Mouse (Mus musculus): ENCODE data around the gene Prkar2a. TPM values are rescaled to one million over a fixed set of nuclear protein-coding genes. Genes with fewer than 3 reads are reported as not detected.
A peak's percentile ranks its signal among the peaks of the same experiment; 100 is the strongest.

Prkar2a gene
- polyA plus RNA-seq, 1 experiment from 2014 or later, result 45.0 TPM

- 79% methylated on average over 9 of the region's 9 CpGs for WGBS
- Histone ChIP-seq H3K27me3 (ENCODE audit: control insufficient read depth, insufficient read depth, low read length) (no peaks in the 10 kb centered on the region), H3K9ac (ENCODE audit: low read depth, low read length) (no peak overlapping the region), H3K9me3 (ENCODE audit: control insufficient read depth, low read length) (no peaks in the 10 kb centered on the region), H3K4me1 (replicated peaks; ENCODE audit: control insufficient read depth, insufficient read depth, low read length) (no peaks in the 10 kb centered on the region), H3K4me3 (ENCODE audit: low read depth, low read length) (no peak overlapping the region), H3K36me3 (ENCODE audit: control insufficient read depth, insufficient read depth, low read length) (no peaks in the 10 kb centered on the region), H3K27ac (ENCODE audit: low read depth, low read length) (no peak overlapping the region), H3K4me2 (replicated peaks; ENCODE audit: low read depth, low read length) (no peak overlapping the region)
- DNase-seq (ENCODE audit: low spot score), result no peak
- no peak for ATAC-seq (ENCODE audit: low FRiP score)
Measured at GRCm38 (mm10) chr9:108688451-108688850, 663 bp upstream of the Prkar2a start.

GRCm38 (mm10) chr9:108689993-108690392 lies 879 bp downstream of the Prkar2a start:
- Histone ChIP-seq H3K9me3 (ENCODE audit: control insufficient read depth, low read length) (no peaks in the 10 kb centered on the region), H3K4me2 (replicated peaks; ENCODE audit: low read depth, low read length) (no peak overlapping the region), H3K36me3 (ENCODE audit: control insufficient read depth, insufficient read depth, low read length) (no peaks in the 10 kb centered on the region), H3K4me1 (replicated peaks; ENCODE audit: control insufficient read depth, insufficient read depth, low read length) (no peaks in the 10 kb centered on the region), H3K27ac (ENCODE audit: low read depth, low read length) (no peak overlapping the region), H3K9ac (ENCODE audit: low read depth, low read length) (no peak overlapping the region), H3K27me3 (ENCODE audit: control insufficient read depth, insufficient read depth, low read length) (no peaks in the 10 kb centered on the region; the same call in 1 of the 2 replicates), H3K4me3 (ENCODE audit: low read depth, low read length) (no peak overlapping the region)
- DNase-seq (ENCODE audit: low spot score), result no peak
- WGBS, result 72% methylated on average over 1 of the region's 1 CpGs
- ATAC-seq (ENCODE audit: low FRiP score), result no peak

GRCm38 (mm10) chr9:108690914-108691313 lies 1.8 kb downstream of the Prkar2a start:
- no peak overlapping the region for H3K4me3 ChIP-seq (ENCODE audit: low read depth, low read length)
- H3K36me3 ChIP-seq (ENCODE audit: control insufficient read depth, insufficient read depth, low read length), result no peaks in the 10 kb centered on the region
- H3K27ac ChIP-seq (ENCODE audit: low read depth, low read length), result no peak overlapping the region
- no peak overlapping the region for H3K9ac ChIP-seq (ENCODE audit: low read depth, low read length)
- no peaks in the 10 kb centered on the region; the same call in 1 of the 2 replicates for H3K27me3 ChIP-seq (ENCODE audit: control insufficient read depth, insufficient read depth, low read length)
- ATAC-seq (ENCODE audit: low FRiP score) (no peak), DNase-seq (ENCODE audit: low spot score) (no peak)
- no peaks in the 10 kb centered on the region for H3K4me1 ChIP-seq (replicated peaks; ENCODE audit: control insufficient read depth, insufficient read depth, low read length)
- H3K4me2 ChIP-seq (replicated peaks; ENCODE audit: low read depth, low read length), result no peak overlapping the region
- 85% methylated on average over 6 of the region's 6 CpGs for WGBS
- no peaks in the 10 kb centered on the region for H3K9me3 ChIP-seq (ENCODE audit: control insufficient read depth, low read length)

GRCm38 (mm10) chr9:108691371-108691770 lies 2.3 kb downstream of the Prkar2a start:
- WGBS, result 68% methylated on average over 8 of the region's 8 CpGs

GRCm38 (mm10) chr9:108691846-108692225 lies 2.7 kb downstream of the Prkar2a start:
- peak; percentile 94 for DNase-seq (ENCODE audit: low spot score)
- H3K9ac ChIP-seq (ENCODE audit: low read depth, low read length), result peak overlapping the region; percentile 77
- H3K4me3 ChIP-seq (ENCODE audit: low read depth, low read length), result peak overlapping the region; percentile 78
- 1% methylated on average over 18 of the region's 42 CpGs for WGBS
- H3K4me1 ChIP-seq (replicated peaks; ENCODE audit: control insufficient read depth, insufficient read depth, low read length), result no peaks in the 10 kb centered on the region
- no peaks in the 10 kb centered on the region for H3K9me3 ChIP-seq (ENCODE audit: control insufficient read depth, low read length)
- H3K27me3 ChIP-seq (ENCODE audit: control insufficient read depth, insufficient read depth, low read length), result no peaks in the 10 kb centered on the region; the same call in 1 of the 2 replicates
- H3K36me3 ChIP-seq (ENCODE audit: control insufficient read depth, insufficient read depth, low read length), result no peaks in the 10 kb centered on the region
- peak overlapping the region; percentile 97 for H3K4me2 ChIP-seq (replicated peaks; ENCODE audit: low read depth, low read length)
- ATAC-seq (ENCODE audit: low FRiP score), result peak; percentile 85
- peak overlapping the region; percentile 72 for H3K27ac ChIP-seq (ENCODE audit: low read depth, low read length)

More at GRCm38 (mm10) chr9:108691371-108691770, 2.3 kb downstream of the Prkar2a start:
- Histone ChIP-seq H3K36me3 (ENCODE audit: control insufficient read depth, insufficient read depth, low read length) (no peaks in the 10 kb centered on the region), H3K27ac (ENCODE audit: low read depth, low read length) (no peak overlapping the region), H3K4me3 (ENCODE audit: low read depth, low read length) (peak overlapping the region; percentile 78; the same call in 1 of the 2 replicates), H3K9me3 (ENCODE audit: control insufficient read depth, low read length) (no peaks in the 10 kb centered on the region), H3K4me2 (replicated peaks; ENCODE audit: low read depth, low read length) (peak overlapping the region; percentile 97), H3K27me3 (ENCODE audit: control insufficient read depth, insufficient read depth, low read length) (no peaks in the 10 kb centered on the region; the same call in 1 of the 2 replicates), H3K4me1 (replicated peaks; ENCODE audit: control insufficient read depth, insufficient read depth, low read length) (no peaks in the 10 kb centered on the region), H3K9ac (ENCODE audit: low read depth, low read length) (no peak overlapping the region; the same call in 1 of the 2 replicates)
- no peak for ATAC-seq (ENCODE audit: low FRiP score)
- DNase-seq (ENCODE audit: low spot score), result no peak

GRCm38 (mm10) chr9:108692226-108693041 lies 3.3 kb downstream of the Prkar2a start:
- under 1% methylated on average over 90 of the region's 92 CpGs for WGBS
- peak overlapping the region; percentile 72 for H3K27ac ChIP-seq (ENCODE audit: low read depth, low read length)
- ATAC-seq (ENCODE audit: low FRiP score) (peak; percentile 65), DNase-seq (ENCODE audit: low spot score) (peak; percentile 76)
- H3K4me1 ChIP-seq (replicated peaks; ENCODE audit: control insufficient read depth, insufficient read depth, low read length), result no peaks in the 10 kb centered on the region
- H3K27me3 ChIP-seq (ENCODE audit: control insufficient read depth, insufficient read depth, low read length), result no peaks in the 10 kb centered on the region; the same call in 1 of the 2 replicates
- peak overlapping the region; percentile 77 for H3K9ac ChIP-seq (ENCODE audit: low read depth, low read length)
- H3K4me2 ChIP-seq (replicated peaks; ENCODE audit: low read depth, low read length), result peak overlapping the region; percentile 97
- H3K36me3 ChIP-seq (ENCODE audit: control insufficient read depth, insufficient read depth, low read length), result no peaks in the 10 kb centered on the region
- peak overlapping the region; percentile 78 for H3K4me3 ChIP-seq (ENCODE audit: low read depth, low read length)
- H3K9me3 ChIP-seq (ENCODE audit: control insufficient read depth, low read length), result no peaks in the 10 kb centered on the region

GRCm38 (mm10) chr9:108693946-108694345 lies 4.8 kb downstream of the Prkar2a start:
- H3K9ac ChIP-seq (ENCODE audit: low read depth, low read length), result no peak overlapping the region
- no peak overlapping the region for H3K4me2 ChIP-seq (replicated peaks; ENCODE audit: low read depth, low read length)
- 73% methylated on average over 4 of the region's 4 CpGs for WGBS

GRCm38 (mm10) chr9:108694533-108694932 lies 5.4 kb downstream of the Prkar2a start:
- Histone ChIP-seq H3K36me3 (ENCODE audit: control insufficient read depth, insufficient read depth, low read length) (no peaks in the 10 kb centered on the region), H3K4me1 (replicated peaks; ENCODE audit: control insufficient read depth, insufficient read depth, low read length) (no peaks in the 10 kb centered on the region), H3K9me3 (ENCODE audit: control insufficient read depth, low read length) (no peaks in the 10 kb centered on the region), H3K4me2 (replicated peaks; ENCODE audit: low read depth, low read length) (no peak overlapping the region), H3K27ac (ENCODE audit: low read depth, low read length) (no peak overlapping the region), H3K9ac (ENCODE audit: low read depth, low read length) (no peak overlapping the region), H3K4me3 (ENCODE audit: low read depth, low read length) (no peak overlapping the region), H3K27me3 (ENCODE audit: control insufficient read depth, insufficient read depth, low read length) (no peaks in the 10 kb centered on the region; the same call in 1 of the 2 replicates)
- DNase-seq (ENCODE audit: low spot score) (no peak), ATAC-seq (ENCODE audit: low FRiP score) (no peak)
- WGBS, result 72% methylated on average over 1 of the region's 1 CpGs

More at GRCm38 (mm10) chr9:108693946-108694345, 4.8 kb downstream of the Prkar2a start:
- H3K27ac ChIP-seq (ENCODE audit: low read depth, low read length), result no peak overlapping the region
- H3K9me3 ChIP-seq (ENCODE audit: control insufficient read depth, low read length), result no peaks in the 10 kb centered on the region
- no peaks in the 10 kb centered on the region; the same call in 1 of the 2 replicates for H3K27me3 ChIP-seq (ENCODE audit: control insufficient read depth, insufficient read depth, low read length)
- H3K4me1 ChIP-seq (replicated peaks; ENCODE audit: control insufficient read depth, insufficient read depth, low read length), result no peaks in the 10 kb centered on the region
- 0 out of 2 replicates have a peak overlapping the region, but pooled peaks have one; percentile 4 for H3K4me3 ChIP-seq (ENCODE audit: low read depth, low read length)
- ATAC-seq (ENCODE audit: low FRiP score) (no peak), DNase-seq (ENCODE audit: low spot score) (no peak)
- no peaks in the 10 kb centered on the region for H3K36me3 ChIP-seq (ENCODE audit: control insufficient read depth, insufficient read depth, low read length)

- Histone ChIP-seq H3K27ac (ENCODE audit: low read depth, low read length) (no peak overlapping the region), H3K36me3 (ENCODE audit: control insufficient read depth, insufficient read depth, low read length) (no peaks in the 10 kb centered on the region), H3K4me1 (replicated peaks; ENCODE audit: control insufficient read depth, insufficient read depth, low read length) (no peaks in the 10 kb centered on the region), H3K4me2 (replicated peaks; ENCODE audit: low read depth, low read length) (no peak overlapping the region), H3K27me3 (ENCODE audit: control insufficient read depth, insufficient read depth, low read length) (no peaks in the 10 kb centered on the region), H3K9me3 (ENCODE audit: control insufficient read depth, low read length) (no peaks in the 10 kb centered on the region), H3K4me3 (ENCODE audit: low read depth, low read length) (no peak overlapping the region), H3K9ac (ENCODE audit: low read depth, low read length) (no peak overlapping the region)
- ATAC-seq (ENCODE audit: low FRiP score) (no peak), DNase-seq (ENCODE audit: low spot score) (no peak)
Measured at GRCm38 (mm10) chr9:108702476-108702875, 13.4 kb downstream of the Prkar2a start.

Measured in hindbrain, embryonic 11.5 days (tissue).